Mouse (Mus musculus) liver, adult 2 months (tissue): ENCODE results near the gene Unc5b.

Source experiments
- CTCF ChIP-seq: fragments of 200-500 bp; IDR thresholded peaks from 2 replicates; pipeline ENCODE4 v1.5.1; 2011; ENCODE audit warnings: low read depth, low read length, control low read depth
- POLR2A ChIP-seq: fragments of 200-500 bp; IDR thresholded peaks from 2 replicates; pipeline ENCODE4 v1.6.1; 2011; ENCODE audit warnings: low read length, control low read depth; ENCODE audit not compliant: insufficient read depth; ENCODE audit errors: extremely low read depth

DNA sequence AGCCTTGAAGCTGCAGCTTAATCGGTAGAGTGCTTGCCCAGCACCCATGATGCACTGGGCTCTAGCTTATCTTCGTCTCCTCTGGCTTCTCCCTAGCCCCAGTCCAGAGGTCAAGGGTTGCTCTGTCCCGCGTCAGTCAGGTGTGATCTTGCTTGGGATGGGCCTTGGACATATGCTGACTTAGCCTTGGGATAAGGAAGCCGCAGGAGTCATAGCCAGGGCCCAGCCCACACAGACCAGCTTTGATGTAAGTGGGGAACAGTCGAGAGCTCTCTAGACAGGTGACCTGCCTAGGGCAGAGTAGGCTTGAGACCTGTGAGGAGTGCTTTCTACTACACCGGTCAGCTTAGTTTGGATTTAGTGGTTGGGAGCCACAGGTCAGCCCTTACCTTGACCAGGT, 64.0 kb downstream of the Unc5b start:
- TF ChIP-seq CTCF (no peak), POLR2A (no peak)
